Mouse (Mus musculus) erythroblast, embryonic 14.5 days (primary cell): ENCODE measurements around the gene Cntd1.

Source experiments
- GATA1 ChIP-seq: IDR thresholded peaks from 2 replicates; pipeline ENCODE4 v1.6.1; 2012; ENCODE audit warnings: low read length, inconsistent platforms, mixed read lengths
- TAL1 ChIP-seq: IDR thresholded peaks from 3 replicates; pipeline ENCODE4 v1.6.1; 2012; ENCODE audit warnings: low read length, inconsistent platforms, mixed read lengths

- TF ChIP-seq TAL1 = no peak
- no peak for TF ChIP-seq GATA1
Observed at GRCm38 (mm10) chr11:101300881-101301280, 22.1 kb downstream of the Cntd1 start.
